Mouse (Mus musculus) heart, postnatal 0 days (tissue): ENCODE measurements at regions not wholly inside any gene's neighbourhood (a gene's known extent, or its start where the extent isn't known, plus 50 kb on each side); places are given as distances from the start of the nearest gene placed in this dataset.

Experiments
- ATAC-seq: fragments of 200-750 bp; cut with Nextera tagmentation; 2 replicates; pipeline ENCODE4 v1.8.0; 2017; ENCODE audit warnings: low read depth, moderate number of reproducible peaks, moderate library complexity; ENCODE audit not compliant: insufficient read depth
- DNase-seq: peaks from one replicate; pipeline ENCODE4 v3.0.0-alpha.2; 2016; ENCODE audit warnings: low spot score
- H3K27ac ChIP-seq: fragments of 300-500 bp; sonication (generic); 2 replicates; pipeline ENCODE4 v1.5.1; 2014; ENCODE audit warnings: low read depth, mild to moderate bottlenecking
- H3K27me3 ChIP-seq: fragments of 300-500 bp; sonication (generic); 2 replicates; pipeline ENCODE4 v1.6.1; 2014; ENCODE audit warnings: low read length, mixed read lengths; ENCODE audit not compliant: control insufficient read depth, insufficient read depth
- H3K36me3 ChIP-seq: fragments of 300-500 bp; sonication (generic); replicated peaks from 2 replicates; pipeline ENCODE4 v1.6.1; 2014; ENCODE audit warnings: low read length, mixed read lengths; ENCODE audit not compliant: control insufficient read depth, insufficient read depth
- H3K4me1 ChIP-seq: fragments of 300-500 bp; sonication (generic); 2 replicates; pipeline ENCODE4 v1.6.1; 2014; ENCODE audit warnings: antibody characterized with exemption; ENCODE audit not compliant: control insufficient read depth, insufficient read depth
- H3K4me2 ChIP-seq: fragments of 300-500 bp; sonication (generic); 2 replicates; pipeline ENCODE4 v1.6.1; 2014; ENCODE audit warnings: low read depth, mild to moderate bottlenecking, low read length, moderate library complexity
- H3K4me3 ChIP-seq: fragments of 300-500 bp; sonication (generic); 2 replicates; pipeline ENCODE4 v1.5.1; 2014; ENCODE audit warnings: low read depth, low read length
- H3K9ac ChIP-seq: fragments of 300-500 bp; sonication (generic); replicated peaks from 2 replicates; pipeline ENCODE4 v1.6.1; 2014; ENCODE audit warnings: low read depth, low read length, mixed read lengths
- H3K9me3 ChIP-seq: fragments of 300-500 bp; sonication (generic); replicated peaks from 2 replicates; pipeline ENCODE4 v1.6.1; 2016; ENCODE audit warnings: low read length; ENCODE audit not compliant: control insufficient read depth
- CTCF ChIP-seq: IDR thresholded peaks from 2 replicates; pipeline ENCODE4 v1.5.1; 2016; ENCODE audit warnings: antibody characterized with exemption, control low read depth, low read depth
- EP300 ChIP-seq: IDR thresholded peaks from 2 replicates; pipeline ENCODE4 v1.6.1; 2016; ENCODE audit warnings: antibody characterized with exemption, low read depth
- WGBS: fragments of 180-500 bp; shearing (Covaris S2); extraction: QIAGEN DNeasy Blood & Tissue Kit; methylation state at CpG from one replicate; pipeline ENCODE4 v1.1.7; 2014; 5-methylcytosine and 5-hydroxymethylcytosine counted together

GRCm38 (mm10) chr10:117447626-117448025 is 67.8 kb upstream of the Cpsf6 start:
- H3K4me2 ChIP-seq, result no peak overlapping the region
- ATAC-seq, result no peak
- H3K27me3 ChIP-seq, result no peaks in the 10 kb centered on the region
- H3K4me1 ChIP-seq, result no peaks in the 10 kb centered on the region
- no peak overlapping the region for H3K9ac ChIP-seq
- no peak for DNase-seq
- H3K36me3 ChIP-seq, result no peaks in the 10 kb centered on the region
- no peaks in the 10 kb centered on the region for H3K9me3 ChIP-seq
- no peak overlapping the region for H3K27ac ChIP-seq
- 88% methylated on average over 8 of the region's 8 CpGs for WGBS
- no peak overlapping the region for H3K4me3 ChIP-seq
- TF ChIP-seq EP300 (no peak), CTCF (no peak)

GRCm38 (mm10) chr10:117447206-117447605 is 67.4 kb upstream of the Cpsf6 start:
- DNase-seq, result no peak
- Histone ChIP-seq H3K9ac (no peak overlapping the region), H3K4me2 (no peak overlapping the region), H3K36me3 (no peaks in the 10 kb centered on the region), H3K4me1 (no peaks in the 10 kb centered on the region), H3K27ac (no peak overlapping the region), H3K4me3 (no peak overlapping the region), H3K9me3 (no peaks in the 10 kb centered on the region), H3K27me3 (no peaks in the 10 kb centered on the region)
- TF ChIP-seq EP300, result no peak
- no peak for TF ChIP-seq CTCF
- no peak for ATAC-seq
- WGBS, result 58% methylated on average over 8 of the region's 8 CpGs

- WGBS, result 76% methylated on average over 7 of the region's 7 CpGs
- Histone ChIP-seq H3K4me2 (no peak overlapping the region), H3K27ac (no peak overlapping the region), H3K27me3 (no peaks in the 10 kb centered on the region), H3K4me3 (no peak overlapping the region), H3K9ac (no peak overlapping the region), H3K9me3 (no peaks in the 10 kb centered on the region), H3K4me1 (no peaks in the 10 kb centered on the region), H3K36me3 (no peaks in the 10 kb centered on the region)
- TF ChIP-seq EP300 (no peak), CTCF (no peak)
- ATAC-seq (no peak), DNase-seq (no peak)
These were observed 67.0 kb upstream of the Cpsf6 start for GRCm38 (mm10) chr10:117446776-117447175.

- no peak overlapping the region for H3K9ac ChIP-seq
- no peak for ATAC-seq
- TF ChIP-seq CTCF (no peak), EP300 (no peak)
- WGBS, result 88% methylated on average over 15 of the region's 15 CpGs
- H3K4me2 ChIP-seq, result no peak overlapping the region
- no peaks in the 10 kb centered on the region for H3K27me3 ChIP-seq
- H3K4me1 ChIP-seq, result no peaks in the 10 kb centered on the region
- no peak for DNase-seq
- H3K36me3 ChIP-seq, result no peaks in the 10 kb centered on the region
- H3K9me3 ChIP-seq, result no peaks in the 10 kb centered on the region
- H3K4me3 ChIP-seq, result no peak overlapping the region
- H3K27ac ChIP-seq, result no peak overlapping the region
These were observed 66.1 kb upstream of the Cpsf6 start for GRCm38 (mm10) chr10:117445801-117446490.

GRCm38 (mm10) chr10:117445181-117445790 is 65.5 kb upstream of the Cpsf6 start:
- WGBS, result 50% methylated on average over 6 of the region's 6 CpGs
- H3K4me1 ChIP-seq, result no peaks in the 10 kb centered on the region

More at GRCm38 (mm10) chr10:117445181-117445790, 65.5 kb upstream of the Cpsf6 start:
- DNase-seq (no peak), ATAC-seq (no peak)
- Histone ChIP-seq H3K4me2 (no peak overlapping the region), H3K4me3 (no peak overlapping the region), H3K27me3 (no peaks in the 10 kb centered on the region), H3K36me3 (no peaks in the 10 kb centered on the region), H3K9ac (no peak overlapping the region), H3K27ac (no peak overlapping the region), H3K9me3 (no peaks in the 10 kb centered on the region)
- TF ChIP-seq CTCF (no peak), EP300 (no peak)
